Mouse (Mus musculus): ENCODE results near the gene Apoa2.

- no peak for TF ChIP-seq CTCF (IDR thresholded peaks at IDR 0.05; ENCODE audit: low read depth)
- TF ChIP-seq EP300 (IDR thresholded peaks at IDR 0.05; ENCODE audit: low read depth), result no peak
These were observed 37.8 kb downstream of the Apoa2 start for GRCm38 (mm10) chr1:171262594-171263130.
